Mouse (Mus musculus) frontal cortex, adult (tissue): ENCODE measurements around the gene Wdr41.

ENCODE experiments used
- ATAC-seq: cut with Nextera tagmentation; 2 replicates; pipeline ENCODE4 v1.9.2; 2017; ENCODE audit warnings: mild to moderate bottlenecking, moderate library complexity, mixed read lengths; ENCODE audit not compliant: low TSS enrichment

The Wdr41 gene

DNA sequence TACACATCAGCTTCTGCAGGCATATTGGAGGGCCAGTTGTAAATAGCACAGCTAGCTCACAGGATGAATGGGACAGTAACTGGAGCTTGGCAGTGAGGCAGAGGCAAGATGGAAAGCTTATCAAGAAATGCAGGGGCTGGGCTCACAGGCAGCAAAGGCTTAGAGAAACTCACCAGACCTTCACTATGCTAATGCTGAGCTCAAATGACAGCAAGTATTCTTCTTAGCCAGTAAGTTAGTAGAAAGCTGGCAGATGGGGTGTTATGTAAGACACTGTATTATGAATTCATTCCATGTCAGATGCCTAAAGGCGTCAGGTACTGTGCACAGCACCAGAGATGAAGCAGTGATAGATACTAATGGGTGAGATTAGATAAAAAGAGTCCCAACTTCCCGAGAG lies 58.6 kb downstream of the Wdr41 start:
- peak; percentile 87 for ATAC-seq

DNA sequence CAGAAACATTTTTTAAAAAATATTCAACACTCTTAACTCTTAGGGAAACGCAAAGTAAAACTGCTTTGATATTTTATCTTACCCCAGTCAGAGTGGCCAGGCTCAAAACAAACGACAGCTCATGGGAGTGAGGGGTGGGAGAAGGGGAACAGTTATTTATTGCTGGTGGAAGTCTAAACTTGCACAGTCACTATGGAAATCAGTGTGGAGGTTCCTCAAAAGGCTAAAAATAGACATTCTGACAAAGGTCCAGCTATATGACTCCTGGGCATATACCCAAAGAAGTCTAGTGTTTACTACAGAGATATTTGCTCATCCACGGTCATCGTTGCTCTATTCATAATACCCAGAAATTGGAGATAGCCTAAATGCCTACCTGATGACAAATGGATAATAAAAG lies 62.1 kb downstream of the Wdr41 start:
- ATAC-seq, result no peak

DNA sequence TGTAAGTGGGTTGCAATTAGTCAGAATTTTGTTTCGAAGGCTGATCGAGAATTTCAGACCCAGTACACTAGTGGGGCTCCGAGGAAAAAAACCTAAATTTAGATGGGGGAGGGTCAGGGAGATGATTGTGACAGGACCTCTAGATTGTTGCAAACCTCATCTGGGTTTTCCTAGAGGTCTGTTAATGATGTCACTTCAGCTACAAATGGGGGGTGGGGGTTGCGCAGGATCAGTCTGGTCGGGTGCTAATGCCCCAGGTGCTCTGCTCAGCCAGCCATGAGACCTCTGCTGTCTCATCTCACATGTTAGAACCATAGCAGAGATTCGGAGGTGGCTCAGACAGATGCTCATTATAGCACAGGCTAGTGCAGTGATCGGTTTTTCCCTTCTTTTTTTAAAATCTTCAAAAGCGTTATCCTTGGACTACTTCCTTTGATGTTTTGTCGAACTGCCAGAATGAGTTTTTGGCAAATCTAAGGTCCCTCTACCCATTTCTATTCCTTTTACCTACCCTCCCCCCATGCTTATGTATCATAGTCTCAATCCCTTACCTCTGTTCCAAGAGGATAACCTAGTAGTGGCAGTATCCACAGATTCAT lies 64.1 kb downstream of the Wdr41 start:
- ATAC-seq, result peak; percentile 45

- ATAC-seq, result no peak
Observed at GRCm38 (mm10) chr13:95044108-95044507, 68.0 kb downstream of the Wdr41 start.

- no peak for ATAC-seq
Observed at GRCm38 (mm10) chr13:95050398-95050797, 74.3 kb downstream of the Wdr41 start.

DNA sequence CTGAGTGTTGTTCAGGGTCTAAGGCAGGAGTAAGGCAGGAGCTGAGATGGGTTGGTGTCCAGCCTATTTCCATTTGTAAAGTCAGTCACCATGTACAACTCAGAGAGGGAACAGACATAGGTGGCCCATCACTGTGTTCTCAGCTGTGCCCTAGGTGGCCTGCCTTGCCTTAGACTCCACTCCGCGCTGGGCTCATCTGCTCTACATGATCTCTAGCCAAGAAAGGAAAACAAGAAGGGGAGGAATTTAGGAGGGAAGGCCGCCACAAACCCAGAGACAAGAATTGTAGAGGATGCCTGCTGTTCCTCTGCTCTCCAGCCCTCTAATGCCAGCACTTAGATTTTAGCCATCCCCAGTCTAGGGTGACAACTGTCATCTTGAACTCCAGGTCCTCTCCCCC lies 76.3 kb downstream of the Wdr41 start:
- ATAC-seq, result no peak

- ATAC-seq, result no peak
Observed at GRCm38 (mm10) chr13:95055742-95056388, 79.7 kb downstream of the Wdr41 start.

GRCm38 (mm10) chr13:95056501-95057280 lies 80.5 kb downstream of the Wdr41 start:
- no peak for ATAC-seq

- no peak for ATAC-seq
Observed at GRCm38 (mm10) chr13:95058885-95059284, 82.7 kb downstream of the Wdr41 start.

DNA sequence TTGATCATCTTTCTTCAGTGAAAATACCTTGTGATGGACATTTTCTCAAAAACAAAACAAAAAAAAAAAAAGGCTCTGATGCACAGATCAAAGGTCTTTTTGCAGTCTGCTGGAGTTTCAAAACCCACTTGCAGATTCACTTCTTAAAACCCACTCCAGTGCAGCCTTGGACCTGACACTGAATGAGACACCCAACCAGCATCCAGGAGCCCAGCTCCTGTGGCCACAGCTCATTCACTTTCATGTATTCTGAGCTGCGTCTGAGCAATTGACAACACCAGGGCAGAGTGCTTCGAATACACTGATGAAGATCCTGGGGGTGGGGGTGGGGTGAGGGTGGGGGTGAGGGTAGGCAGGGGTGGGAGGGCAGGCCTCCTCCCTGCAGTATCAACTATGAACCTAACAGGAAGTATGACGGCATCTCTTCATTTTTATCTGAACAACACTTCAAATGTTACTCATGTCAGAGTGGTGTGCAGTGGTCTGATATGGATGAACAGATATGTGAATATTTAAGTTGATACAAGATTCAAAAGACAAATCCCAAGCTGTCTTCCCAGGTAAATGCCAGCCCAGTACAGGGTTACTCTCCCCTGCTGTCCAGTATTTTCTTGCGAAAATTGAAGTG lies 87.4 kb downstream of the Wdr41 start:
- no peak for ATAC-seq

DNA sequence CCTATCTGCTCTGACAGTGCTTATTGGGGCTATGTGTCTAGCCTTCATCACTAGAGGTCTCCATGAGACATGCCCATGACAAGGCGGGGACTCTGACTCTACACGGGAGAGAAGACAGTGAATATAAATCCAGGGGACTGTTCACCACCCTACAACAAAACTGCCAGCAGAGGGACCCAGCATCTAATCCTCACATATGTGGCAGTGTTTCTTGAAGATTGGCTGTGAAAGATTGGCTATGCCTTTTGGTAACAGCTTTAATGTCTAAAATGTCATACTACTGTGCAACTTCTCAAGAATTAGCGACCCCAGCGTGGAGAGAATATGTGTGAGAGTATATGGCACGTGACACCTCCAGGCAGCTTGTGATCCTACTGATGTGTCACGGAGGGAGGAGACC lies 91.7 kb downstream of the Wdr41 start:
- ATAC-seq, result peak; percentile 81

GRCm38 (mm10) chr13:95070268-95070667 lies 94.1 kb downstream of the Wdr41 start:
- ATAC-seq, result no peak
